Mouse (Mus musculus): ENCODE measurements around the gene Mrps17.
"Not testable (repeated sequence)": the region's sequence is repeated elsewhere in the genome, so short reads cannot be mapped to it uniquely, and the experiment has no call there.

Mrps17 gene

GRCm38 (mm10) chr5:129715326-129715861 lies at the start of gene Mrps17:
Gene Mrps17, plus strand, starts transcription at chr5:129715497.
- DNase-seq: peak; percentile 96

GRCm38 (mm10) chr5:129666271-129666909 lies 48.9 kb upstream of the Mrps17 start:
- DNase-seq: no peak

- no peak for DNase-seq
Observed at GRCm38 (mm10) chr5:129667851-129668250, 47.4 kb upstream of the Mrps17 start.

- no peak for DNase-seq
Observed at GRCm38 (mm10) chr5:129669453-129670035, 45.8 kb upstream of the Mrps17 start.

- peak; percentile 89 for DNase-seq
Observed at GRCm38 (mm10) chr5:129670036-129670458, 45.2 kb upstream of the Mrps17 start, which contains the start of gene Zfp11. Gene Zfp11, minus strand, starts transcription at chr5:129670099.

GRCm38 (mm10) chr5:129685141-129685540 lies 30.2 kb upstream of the Mrps17 start:
- DNase-seq: not testable (repeated sequence)

GRCm38 (mm10) chr5:129687621-129688020 lies 27.7 kb upstream of the Mrps17 start:
- no peak for DNase-seq

GRCm38 (mm10) chr5:129690528-129690927 lies 24.8 kb upstream of the Mrps17 start:
- DNase-seq: no peak

GRCm38 (mm10) chr5:129700506-129700905 lies 14.8 kb upstream of the Mrps17 start:
- DNase-seq: no peak

GRCm38 (mm10) chr5:129701706-129702105 lies 13.6 kb upstream of the Mrps17 start:
- DNase-seq: no peak

GRCm38 (mm10) chr5:129703368-129703767 lies 11.9 kb upstream of the Mrps17 start:
- no peak for DNase-seq

GRCm38 (mm10) chr5:129708412-129708811 lies 6.9 kb upstream of the Mrps17 start, which contains the start of gene Sept14:
Gene Sept14, minus strand, starts transcription at chr5:129708512.
- no peak for DNase-seq

- DNase-seq: no peak
Observed at GRCm38 (mm10) chr5:129717016-129717415, 1.7 kb downstream of the Mrps17 start.

- peak; percentile 21 for DNase-seq
Observed at GRCm38 (mm10) chr5:129720176-129720575, 4.9 kb downstream of the Mrps17 start.

GRCm38 (mm10) chr5:129724268-129724667 lies 9.0 kb downstream of the Mrps17 start:
- DNase-seq: no peak

GRCm38 (mm10) chr5:129724834-129725773 lies 9.8 kb downstream of the Mrps17 start, which contains the start of gene Nipsnap2:
Gene Nipsnap2, plus strand, starts transcription at chr5:129725063.
- peak; percentile 94 for DNase-seq

- no peak for DNase-seq
Observed at GRCm38 (mm10) chr5:129725774-129726392, 10.6 kb downstream of the Mrps17 start.

- DNase-seq: no peak
Observed at GRCm38 (mm10) chr5:129726784-129727183, 11.5 kb downstream of the Mrps17 start.

GRCm38 (mm10) chr5:129729286-129729685 lies 14.0 kb downstream of the Mrps17 start:
- DNase-seq: peak; percentile 41

- peak; percentile 51 for DNase-seq
Observed at GRCm38 (mm10) chr5:129730344-129730743, 15.0 kb downstream of the Mrps17 start.

- no peak for DNase-seq
Observed at GRCm38 (mm10) chr5:129731021-129731420, 15.7 kb downstream of the Mrps17 start.

- DNase-seq: peak; percentile 72
Observed at GRCm38 (mm10) chr5:129740976-129741375, 25.7 kb downstream of the Mrps17 start.

Measured in kidney, postnatal 10 days (tissue).